Mouse (Mus musculus) cerebellum, adult (tissue): Measurements from ENCODE around the gene Arhgap22.

Experiments used
- ATAC-seq: cut with Nextera tagmentation; 2 replicates; pipeline ENCODE4 v1.9.2; 2017; ENCODE audit warnings: mild to moderate bottlenecking, moderate library complexity, mixed read lengths; ENCODE audit not compliant: insufficient number of reproducible peaks, low FRiP score, low TSS enrichment

Arhgap22 gene

GRCm38 (mm10) chr14:33322661-33323088 lies 108.8 kb downstream of the Arhgap22 start:
- ATAC-seq = peak; percentile 36; the same call in 1 of the 2 replicates

- ATAC-seq = no peak
Measured at GRCm38 (mm10) chr14:33324556-33324955, 110.7 kb downstream of the Arhgap22 start.

GRCm38 (mm10) chr14:33328369-33328768 lies 114.5 kb downstream of the Arhgap22 start:
- ATAC-seq = no peak

- no peak for ATAC-seq
Measured at GRCm38 (mm10) chr14:33329297-33329805, 115.5 kb downstream of the Arhgap22 start.

GRCm38 (mm10) chr14:33330986-33331385 lies 117.2 kb downstream of the Arhgap22 start:
- ATAC-seq = no peak

GRCm38 (mm10) chr14:33331627-33332026 lies 117.8 kb downstream of the Arhgap22 start:
- ATAC-seq = no peak

GRCm38 (mm10) chr14:33333833-33334232 lies 120.0 kb downstream of the Arhgap22 start:
- ATAC-seq = no peak

- no peak for ATAC-seq
Measured at GRCm38 (mm10) chr14:33334402-33334801, 120.6 kb downstream of the Arhgap22 start.

GRCm38 (mm10) chr14:33335733-33336132 lies 121.9 kb downstream of the Arhgap22 start:
- ATAC-seq = no peak

- ATAC-seq = no peak
Measured at GRCm38 (mm10) chr14:33338684-33339083, 124.9 kb downstream of the Arhgap22 start.

- peak; percentile 42 for ATAC-seq
Measured at GRCm38 (mm10) chr14:33343131-33343725, 129.4 kb downstream of the Arhgap22 start.

- ATAC-seq = no peak
Measured at GRCm38 (mm10) chr14:33346546-33346945, 132.7 kb downstream of the Arhgap22 start.

- ATAC-seq = no peak
Measured at GRCm38 (mm10) chr14:33347738-33348137, 133.9 kb downstream of the Arhgap22 start.

- ATAC-seq = no peak
Measured at GRCm38 (mm10) chr14:33348146-33348545, 134.3 kb downstream of the Arhgap22 start.

- no peak for ATAC-seq
Measured at GRCm38 (mm10) chr14:33351019-33351418, 137.2 kb downstream of the Arhgap22 start.

GRCm38 (mm10) chr14:33351984-33352722 lies 138.3 kb downstream of the Arhgap22 start:
- no peak for ATAC-seq

- no peak for ATAC-seq
Measured at GRCm38 (mm10) chr14:33352890-33353289, 139.1 kb downstream of the Arhgap22 start.

- ATAC-seq = no peak
Measured at GRCm38 (mm10) chr14:33355276-33355675, 141.4 kb downstream of the Arhgap22 start.

GRCm38 (mm10) chr14:33357600-33358368 lies 144.0 kb downstream of the Arhgap22 start:
- no peak for ATAC-seq

GRCm38 (mm10) chr14:33358891-33359290 lies 145.1 kb downstream of the Arhgap22 start:
- ATAC-seq = no peak

- ATAC-seq = no peak
Measured at GRCm38 (mm10) chr14:33361546-33361945, 147.7 kb downstream of the Arhgap22 start.
